Mouse (Mus musculus) cerebellum, adult 2 months (tissue): ENCODE data around the gene Tet3.

Source experiments
- CTCF ChIP-seq: fragments of 200-500 bp; IDR thresholded peaks from 2 replicates; pipeline ENCODE4 v1.5.1; 2011; ENCODE audit warnings: low read depth, mild to moderate bottlenecking, control low read depth, low read length, moderate library complexity, borderline replicate concordance; ENCODE audit not compliant: insufficient read depth
- POLR2A ChIP-seq: fragments of 200-500 bp; IDR thresholded peaks from 2 replicates; pipeline ENCODE4 v1.6.1; 2011; ENCODE audit warnings: low read length, control low read depth, borderline replicate concordance; ENCODE audit not compliant: insufficient read depth

DNA sequence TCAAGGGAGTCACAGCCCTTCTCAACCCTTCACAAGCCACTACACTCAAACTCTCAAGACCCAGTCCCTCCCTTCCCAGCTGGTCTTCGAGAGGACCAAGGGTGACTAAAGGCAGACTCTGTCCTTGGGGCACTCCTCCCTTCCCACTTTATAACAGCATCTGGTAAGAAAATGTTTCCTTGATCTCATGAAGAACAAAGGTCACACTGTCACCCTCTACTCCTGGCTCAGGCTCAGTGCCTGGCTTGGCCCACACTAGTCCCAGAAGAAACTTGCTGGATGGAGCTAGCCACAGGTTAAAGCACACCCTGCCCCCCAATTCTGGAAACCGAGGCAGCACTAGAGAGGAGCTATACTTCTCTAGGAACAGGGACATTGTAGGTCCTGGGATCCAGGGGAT lies 13.1 kb downstream of the Tet3 start:
- no peak for TF ChIP-seq CTCF
- TF ChIP-seq POLR2A: no peak
